Mouse (Mus musculus): ENCODE measurements around the gene Unc13b. TPM values are rescaled to one million over a fixed set of nuclear protein-coding genes. Genes with fewer than 3 reads are reported as not detected.

The Unc13b gene
- polyA plus RNA-seq, 1 experiment = 0.42 TPM

Other genes starting within 250 kb of the Unc13b start
- not detected for gene Fam205a1, start 205.1 kb upstream of the Unc13b start, polyA plus RNA-seq (2012; fragmentation: generic; extraction: Trizol)
- gene Gm12394, start 202.2 kb upstream of the Unc13b start, polyA plus RNA-seq (2012; fragmentation: generic; extraction: Trizol) = not detected
- not detected for gene Fam205c, start 184.7 kb upstream of the Unc13b start, polyA plus RNA-seq (2012; fragmentation: generic; extraction: Trizol)
- gene Phf24, start 142.3 kb upstream of the Unc13b start, polyA plus RNA-seq (2012; fragmentation: generic; extraction: Trizol) = not detected
- 32.8 TPM for gene Dnajb5, start 109.1 kb upstream of the Unc13b start, polyA plus RNA-seq (2012; fragmentation: generic; extraction: Trizol)
- 0.76 TPM for gene 1700022I11Rik, start 89.3 kb upstream of the Unc13b start, polyA plus RNA-seq (2012; fragmentation: generic; extraction: Trizol)
- gene Vcp, start 58.4 kb upstream of the Unc13b start, polyA plus RNA-seq (2012; fragmentation: generic; extraction: Trizol) = 334 TPM
- 2.6 TPM for gene Fancg, start 48.4 kb upstream of the Unc13b start, polyA plus RNA-seq (2012; fragmentation: generic; extraction: Trizol)
- 8.0 TPM for gene Pigo, start 33.1 kb upstream of the Unc13b start, polyA plus RNA-seq (2012; fragmentation: generic; extraction: Trizol)
- 113 TPM for gene Stoml2, start 27.2 kb upstream of the Unc13b start, polyA plus RNA-seq (2012; fragmentation: generic; extraction: Trizol)
- gene Fam214b, start 12.7 kb upstream of the Unc13b start, polyA plus RNA-seq (2012; fragmentation: generic; extraction: Trizol) = 35.3 TPM
- gene Atp8b5, start 208.2 kb downstream of the Unc13b start, polyA plus RNA-seq (2012; fragmentation: generic; extraction: Trizol) = not detected